Mouse (Mus musculus) liver, adult 2 months (tissue): Measurements from ENCODE around the gene R3hdm1.

Experiments used
- CTCF ChIP-seq: fragments of 200-500 bp; IDR thresholded peaks from 2 replicates; pipeline ENCODE4 v1.5.1; 2011; ENCODE audit warnings: low read depth, low read length, control low read depth
- POLR2A ChIP-seq: fragments of 200-500 bp; IDR thresholded peaks from 2 replicates; pipeline ENCODE4 v1.6.1; 2011; ENCODE audit warnings: low read length, control low read depth; ENCODE audit not compliant: insufficient read depth; ENCODE audit errors: extremely low read depth

DNA sequence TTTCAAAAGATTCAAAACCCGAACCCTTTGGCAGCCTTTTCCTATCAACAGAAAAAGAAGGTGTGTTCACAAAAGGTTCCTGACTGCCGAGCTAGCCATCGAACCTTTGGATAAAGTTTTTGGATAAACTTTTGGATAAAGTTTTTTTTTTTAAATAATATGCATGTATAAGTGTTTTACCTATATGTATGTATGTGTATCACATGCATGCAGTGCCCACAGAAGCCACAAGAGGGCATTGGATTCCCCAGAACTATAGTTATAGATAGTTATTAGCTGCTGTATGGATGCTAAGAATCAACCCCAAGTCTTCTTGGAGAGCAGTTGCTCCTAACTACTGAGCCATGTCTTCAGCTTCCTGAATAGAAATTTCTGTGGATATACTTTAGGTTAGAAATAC lies 178.7 kb downstream of the R3hdm1 start:
- no peak for TF ChIP-seq CTCF
- TF ChIP-seq POLR2A, result no peak
